Mouse (Mus musculus) olfactory bulb, adult 2 months (tissue): ENCODE measurements around the gene Samd4. TPM values are rescaled to one million over a fixed set of nuclear protein-coding genes. Genes with fewer than 3 reads are reported as not detected.

ENCODE experiments used
- H3K27ac ChIP-seq: fragments of 200-500 bp; 2 replicates; pipeline ENCODE4 v1.5.1; 2012; ENCODE audit warnings: low read depth, low read length; ENCODE audit not compliant: insufficient read depth
- H3K4me1 ChIP-seq: fragments of 200-500 bp; 2 replicates; pipeline ENCODE4 v1.6.1; 2012; ENCODE audit warnings: low read length; ENCODE audit not compliant: control insufficient read depth, insufficient read depth
- H3K4me3 ChIP-seq: fragments of 200-500 bp; 2 replicates; pipeline ENCODE4 v1.5.1; 2012; ENCODE audit warnings: mild to moderate bottlenecking, low read depth, low read length, moderate library complexity; ENCODE audit not compliant: insufficient read depth
- CTCF ChIP-seq: fragments of 200-500 bp; IDR thresholded peaks from 2 replicates; pipeline ENCODE4 v1.5.1; 2012; ENCODE audit warnings: low read depth, mild to moderate bottlenecking, low read length, moderate library complexity; ENCODE audit not compliant: insufficient read depth
- POLR2A ChIP-seq: fragments of 200-500 bp; IDR thresholded peaks from 2 replicates; pipeline ENCODE4 v1.6.1; 2012; ENCODE audit warnings: mild to moderate bottlenecking, low read depth, low read length, moderate library complexity; ENCODE audit not compliant: insufficient read depth
- WGBS: fragments of 180-500 bp; shearing (Covaris S2); methylation state at CpG from one replicate; pipeline ENCODE4 v1.1.7; 2018; 5-methylcytosine and 5-hydroxymethylcytosine counted together
- polyA plus RNA-seq: library from polyadenylated mRNA; stranded (reverse); fragments of >200 nt; gene quantifications from 2 replicates; pipeline ENCODE4 v1.2.4, GENCODE M21; 2012; ENCODE audit warnings: low replicate concordance; ENCODE audit not compliant: missing spikeins, insufficient read depth, insufficient read length

The Samd4 gene
- polyA plus RNA-seq, 1 experiment = not detected

DNA sequence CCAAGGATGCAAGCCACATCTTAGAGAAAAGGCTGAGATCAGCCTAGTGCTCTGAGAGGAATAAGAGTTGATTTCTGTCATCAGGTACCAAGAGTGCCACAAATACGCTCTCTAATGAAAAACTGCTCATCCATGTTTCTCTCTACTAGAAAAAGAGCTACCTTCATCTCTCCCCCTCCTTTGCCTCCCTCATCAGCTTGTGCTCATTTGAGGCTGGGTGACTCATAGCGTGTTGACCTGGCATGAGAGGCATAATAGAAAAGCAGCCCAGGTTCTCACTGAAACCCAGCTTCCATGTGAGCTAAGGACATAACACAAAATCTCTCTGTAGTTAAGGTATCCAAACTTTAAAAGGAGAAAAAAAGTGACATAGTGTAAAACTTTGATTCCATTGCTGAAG lies 176.3 kb downstream of the Samd4 start:
- H3K27ac ChIP-seq = no peak overlapping the region
- no peak overlapping the region for H3K4me3 ChIP-seq
- TF ChIP-seq CTCF = no peak
- WGBS = 91% methylated on average over 2 of the region's 2 CpGs
- no peaks in the 10 kb centered on the region for H3K4me1 ChIP-seq

DNA sequence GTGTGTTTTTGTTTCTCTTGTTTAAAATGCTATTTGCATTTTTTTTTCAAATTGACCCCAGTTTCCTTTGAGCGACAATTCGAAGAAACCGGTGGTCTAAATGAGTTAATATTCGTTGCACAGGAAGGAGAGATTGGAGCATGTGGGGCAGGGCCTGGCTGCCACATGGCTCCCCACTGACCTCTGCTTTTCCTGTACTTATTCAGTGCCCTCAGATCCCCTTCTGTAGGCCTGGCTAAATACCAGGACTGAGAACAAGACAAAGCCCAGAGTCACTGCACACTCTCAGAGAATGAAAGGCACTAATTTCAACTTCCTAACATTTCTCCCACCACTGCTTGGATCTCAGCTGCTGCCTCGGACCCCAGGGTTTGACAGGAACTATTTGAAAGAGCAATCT lies 182.4 kb downstream of the Samd4 start:
- H3K4me1 ChIP-seq = no peaks in the 10 kb centered on the region
- WGBS = 55% methylated on average over 5 of the region's 5 CpGs
- H3K27ac ChIP-seq = no peak overlapping the region
- no peak overlapping the region for H3K4me3 ChIP-seq
- TF ChIP-seq POLR2A (no peak), CTCF (no peak)

DNA sequence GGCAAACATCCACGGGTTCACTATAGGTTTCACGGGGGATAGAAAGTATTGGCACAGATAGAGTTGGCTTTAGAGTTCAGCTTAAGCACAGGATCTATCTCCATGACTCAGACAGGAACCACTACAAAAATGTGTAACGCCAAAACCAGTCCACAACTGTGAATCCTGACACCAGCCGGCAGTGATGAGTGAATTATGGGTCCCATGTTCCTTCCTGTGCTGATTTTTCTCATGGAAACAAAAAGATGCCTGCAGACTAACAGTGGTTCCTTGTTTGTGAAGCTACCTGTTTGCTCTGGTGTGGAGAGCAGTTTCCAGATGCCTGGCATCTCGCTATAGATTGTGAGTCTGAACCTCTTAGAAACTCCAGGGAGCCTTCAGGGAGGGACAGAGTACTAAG lies 184.2 kb downstream of the Samd4 start:
- H3K4me1 ChIP-seq = no peaks in the 10 kb centered on the region
- H3K4me3 ChIP-seq = no peak overlapping the region
- no peak overlapping the region for H3K27ac ChIP-seq
- WGBS = 90% methylated on average over 5 of the region's 5 CpGs
- TF ChIP-seq CTCF = no peak
- no peak for TF ChIP-seq POLR2A

DNA sequence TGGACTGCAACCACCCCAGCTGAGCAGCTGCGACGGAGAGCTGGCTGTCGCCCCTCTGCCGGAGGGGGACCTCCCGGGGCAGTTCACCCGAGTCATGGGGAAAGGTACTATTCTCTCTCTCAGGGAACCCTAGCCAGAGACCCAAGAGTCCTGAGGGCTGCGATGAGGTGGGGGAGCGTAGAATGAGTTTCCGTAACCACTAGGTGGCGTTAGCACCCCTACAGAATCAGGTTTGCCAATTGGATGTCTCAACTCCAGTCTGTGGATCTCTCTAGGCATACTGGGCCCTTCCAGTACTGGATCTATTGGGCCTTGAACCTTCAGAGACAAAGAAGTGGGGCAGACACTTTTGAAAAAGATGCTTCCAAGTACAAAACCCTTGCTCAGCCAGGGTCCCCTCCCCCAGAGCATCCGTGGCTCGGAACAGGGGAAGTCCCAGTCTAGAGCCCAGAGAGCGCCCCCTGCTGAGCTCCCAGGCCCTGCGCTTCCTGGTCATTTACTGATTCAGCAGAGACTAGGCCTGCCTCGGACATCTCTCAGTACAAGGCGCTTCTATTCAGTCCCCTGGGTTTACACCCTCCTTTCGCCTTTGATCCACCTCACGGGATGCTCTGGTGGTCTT lies 191.5 kb downstream of the Samd4 start:
- Histone ChIP-seq H3K4me1 (peaks cover 4% of the 10 kb centered on the region; the same call in 1 of the 2 replicates), H3K4me3 (no peak overlapping the region), H3K27ac (no peak overlapping the region)
- no peak for TF ChIP-seq CTCF
- TF ChIP-seq POLR2A = no peak
- WGBS = 73% methylated on average over 18 of the region's 18 CpGs

DNA sequence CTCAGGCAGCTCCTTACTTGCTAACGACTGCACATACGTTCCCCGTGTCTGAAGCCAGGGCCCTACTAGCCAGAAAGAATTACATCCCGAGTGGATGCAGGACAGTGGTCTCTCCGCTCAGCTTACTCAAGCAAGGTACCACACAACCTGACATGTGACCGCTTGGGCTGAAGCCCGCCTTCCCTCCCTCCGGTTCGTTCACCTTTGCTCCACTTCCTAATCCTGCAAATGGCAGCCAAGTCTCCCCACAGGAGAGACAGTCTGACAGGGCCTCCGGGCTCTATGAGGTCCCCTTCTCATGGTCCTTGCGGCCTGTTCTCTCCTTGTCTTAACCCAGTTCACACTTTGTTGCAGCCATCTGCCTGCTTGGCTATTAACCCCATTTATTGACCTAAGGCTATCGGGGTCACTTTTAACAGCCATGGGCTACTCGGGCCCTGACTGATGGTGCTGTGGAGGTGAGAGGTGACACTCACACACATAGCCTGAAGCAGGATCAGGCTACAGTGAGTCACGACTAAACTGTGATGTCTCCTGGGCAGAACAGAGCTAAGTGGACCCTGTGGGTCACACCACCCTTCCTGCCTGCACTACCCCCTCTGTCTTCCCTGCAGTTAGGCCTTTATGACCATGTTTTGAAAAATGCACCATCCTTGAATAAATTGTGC lies 192.5 kb downstream of the Samd4 start:
- 96% methylated on average over 14 of the region's 14 CpGs for WGBS
- Histone ChIP-seq H3K27ac (no peak overlapping the region), H3K4me3 (no peak overlapping the region), H3K4me1 (peaks cover 4% of the 10 kb centered on the region; the same call in 1 of the 2 replicates)
- TF ChIP-seq POLR2A (no peak), CTCF (no peak)

DNA sequence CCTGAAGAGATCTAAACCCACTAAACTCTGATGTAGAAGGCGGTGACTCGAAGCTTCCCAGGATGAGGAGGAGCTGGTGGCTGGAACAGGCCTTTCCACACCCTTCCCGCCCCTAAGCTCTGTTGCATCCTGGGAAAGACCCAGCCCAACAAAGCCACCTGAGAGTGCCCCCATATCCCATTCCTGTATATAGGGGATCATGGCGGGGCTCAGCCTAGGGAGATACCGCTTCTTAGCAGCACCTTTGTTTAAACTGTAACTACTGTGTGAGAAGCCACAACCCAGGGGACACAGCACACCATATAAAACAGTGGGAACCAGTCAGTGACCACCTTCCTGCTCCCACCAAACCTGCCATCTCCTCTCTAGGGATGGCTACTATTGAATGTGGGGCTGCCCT lies 193.2 kb downstream of the Samd4 start:
- 98% methylated on average over 5 of the region's 5 CpGs for WGBS
- Histone ChIP-seq H3K4me3 (no peak overlapping the region), H3K27ac (no peak overlapping the region), H3K4me1 (peaks cover 4% of the 10 kb centered on the region; the same call in 1 of the 2 replicates)
- no peak for TF ChIP-seq CTCF

DNA sequence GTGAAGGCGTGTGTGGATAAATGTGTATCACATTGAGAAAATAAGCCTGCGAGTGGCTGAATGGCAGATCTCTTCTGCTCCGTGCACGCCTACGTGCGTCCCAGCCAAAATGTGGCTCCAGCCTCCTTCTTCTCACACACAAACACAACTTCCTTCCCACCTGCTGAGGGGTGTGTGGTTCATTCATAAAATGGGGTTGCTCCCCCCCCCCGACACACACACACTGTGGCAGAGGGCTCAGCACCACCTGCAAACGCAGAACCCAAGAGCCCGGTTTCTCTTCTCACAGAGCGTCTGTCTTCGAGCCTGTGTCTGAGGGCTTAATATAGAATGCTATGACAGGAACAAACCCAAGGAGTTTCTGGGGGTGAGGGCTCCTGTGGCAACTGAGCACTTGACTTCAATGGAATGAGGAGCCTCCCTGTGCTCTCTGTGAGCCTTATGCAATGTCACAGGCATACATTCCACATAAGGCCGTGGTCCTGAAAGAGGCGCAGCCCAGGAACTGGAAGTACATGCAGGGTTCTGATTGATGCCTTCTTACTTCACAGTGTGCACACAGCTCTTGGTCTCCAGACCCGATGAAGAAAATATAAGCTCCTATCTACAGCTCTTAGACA lies 194.4 kb downstream of the Samd4 start:
- no peak overlapping the region for H3K4me3 ChIP-seq
- 79% methylated on average over 14 of the region's 14 CpGs for WGBS
- H3K27ac ChIP-seq = no peak overlapping the region
- peaks cover 4% of the 10 kb centered on the region; the same call in 1 of the 2 replicates for H3K4me1 ChIP-seq
- no peak for TF ChIP-seq CTCF
- TF ChIP-seq POLR2A = no peak

DNA sequence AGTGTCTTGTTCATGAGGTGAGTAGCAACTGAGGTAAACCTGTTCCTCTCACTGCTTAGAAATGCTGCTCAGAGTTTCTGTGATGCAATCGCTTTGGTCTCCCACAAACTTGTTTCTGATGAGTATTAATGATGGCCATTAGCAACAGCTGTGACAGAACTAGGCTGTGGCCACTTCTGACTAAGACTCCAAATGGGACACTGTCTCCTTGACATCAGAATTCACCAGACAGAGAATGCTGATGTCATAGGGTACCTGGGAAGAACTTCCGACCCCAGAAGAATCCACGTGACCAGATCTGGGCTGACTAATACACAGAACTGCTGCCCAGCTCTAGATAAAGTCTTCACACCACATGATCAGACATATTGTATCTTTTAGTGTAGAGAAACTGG lies 194.9 kb downstream of the Samd4 start:
- no peak for TF ChIP-seq POLR2A
- Histone ChIP-seq H3K4me3 (no peak overlapping the region), H3K27ac (no peak overlapping the region), H3K4me1 (peaks cover 4% of the 10 kb centered on the region; the same call in 1 of the 2 replicates)
- WGBS = 96% methylated on average over 3 of the region's 3 CpGs

DNA sequence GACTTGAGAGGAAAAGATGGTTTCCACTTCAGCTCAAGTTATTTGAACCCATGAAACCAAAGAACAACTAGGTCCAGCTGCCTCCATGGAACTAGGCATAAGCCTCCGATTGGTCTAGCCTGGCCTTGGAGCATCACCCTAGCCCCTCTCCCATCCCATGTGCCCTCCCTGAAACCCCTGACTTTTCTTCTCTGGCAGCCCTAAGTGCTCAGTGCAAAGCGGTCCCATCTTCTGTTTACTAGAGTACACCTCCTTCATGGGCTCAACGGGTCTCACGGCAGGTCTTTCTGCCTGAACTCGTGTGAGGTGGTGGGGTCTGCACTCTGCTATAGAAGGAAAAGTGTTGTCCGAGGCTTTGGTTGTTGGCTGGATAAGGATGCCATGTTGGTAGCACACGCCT lies 197.3 kb downstream of the Samd4 start:
- no peak overlapping the region for H3K4me3 ChIP-seq
- no peak for TF ChIP-seq POLR2A
- no peak for TF ChIP-seq CTCF
- H3K27ac ChIP-seq = no peak overlapping the region
- peaks cover 8% of the 10 kb centered on the region; the same call in 1 of the 2 replicates for H3K4me1 ChIP-seq
- WGBS = 97% methylated on average over 7 of the region's 7 CpGs
